Mouse (Mus musculus): ENCODE measurements around the gene Gpr15. TPM values are rescaled to one million over a fixed set of nuclear protein-coding genes. Genes with fewer than 3 reads are reported as not detected.
A peak's percentile ranks its signal among the peaks of the same experiment; 100 is the strongest.

Gpr15 gene
- polyA plus RNA-seq, 1 experiment from 2014 or later: not detected

DNA sequence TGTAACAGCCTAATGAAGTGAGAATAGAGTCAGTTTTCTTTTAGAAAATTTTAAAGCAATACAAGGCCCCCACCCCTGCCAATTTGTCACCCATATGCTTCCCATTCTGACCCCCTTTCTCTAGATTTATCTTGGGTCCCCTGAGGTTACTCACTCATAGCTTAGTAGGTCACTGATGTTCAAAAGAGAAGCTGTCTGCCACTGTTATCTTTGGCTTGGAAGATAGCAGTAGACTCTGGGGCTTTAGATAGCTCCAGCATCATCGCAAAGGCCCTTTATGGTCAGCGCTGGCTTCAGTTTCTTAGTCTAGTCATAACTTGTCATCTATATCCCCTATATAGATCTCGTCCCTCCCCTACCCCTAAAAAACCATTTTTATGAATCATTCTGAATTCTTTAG is 42.2 kb downstream of the Gpr15 start:
- Histone ChIP-seq H3K9ac (replicated peaks) (peak overlapping the region; percentile 51), H3K27ac (ENCODE audit: low read depth) (peak overlapping the region; percentile 55), H3K4me3 (ENCODE audit: low read depth, low read length) (0 out of 2 replicates have a peak overlapping the region, but pooled peaks have one; percentile 92), H3K27me3 (ENCODE audit: insufficient read depth, low read length) (no peaks in the 10 kb centered on the region), H3K36me3 (replicated peaks; ENCODE audit: insufficient read depth, low read length) (peaks cover 75% of the 10 kb centered on the region), H3K4me2 (ENCODE audit: low read depth, low read length) (peak overlapping the region; percentile 77), H3K4me1 (ENCODE audit: insufficient read depth) (peaks cover 8% of the 10 kb centered on the region; the same call in 1 of the 2 replicates), H3K9me3 (ENCODE audit: low read length) (no peaks in the 10 kb centered on the region)
- ATAC-seq (no peak), DNase-seq (no peak)
- TF ChIP-seq EP300 (IDR thresholded peaks at IDR 0.05; ENCODE audit: low read depth) (peak; percentile 68; the same call in 1 of the 2 replicates), CTCF (IDR thresholded peaks at IDR 0.05; ENCODE audit: low read depth) (no peak)
- WGBS (ENCODE audit: insufficient replicate concordance): 62% methylated on average over 3 of the region's 3 CpGs

- Histone ChIP-seq H3K4me1 (ENCODE audit: insufficient read depth) (peaks cover 8% of the 10 kb centered on the region; the same call in 1 of the 2 replicates), H3K27me3 (ENCODE audit: insufficient read depth, low read length) (no peaks in the 10 kb centered on the region), H3K27ac (ENCODE audit: low read depth) (peak overlapping the region; percentile 55; the same call in 1 of the 2 replicates), H3K9me3 (ENCODE audit: low read length) (no peaks in the 10 kb centered on the region), H3K9ac (replicated peaks) (peak overlapping the region; percentile 51), H3K36me3 (replicated peaks; ENCODE audit: insufficient read depth, low read length) (peaks cover 70% of the 10 kb centered on the region), H3K4me2 (ENCODE audit: low read depth, low read length) (peak overlapping the region; percentile 77), H3K4me3 (ENCODE audit: low read depth, low read length) (peak overlapping the region; percentile 92)
- TF ChIP-seq CTCF (IDR thresholded peaks at IDR 0.05; ENCODE audit: low read depth): no peak
- TF ChIP-seq EP300 (IDR thresholded peaks at IDR 0.05; ENCODE audit: low read depth): no peak
- DNase-seq (no peak), ATAC-seq (no peak)
- 71% methylated on average over 7 of the region's 7 CpGs for WGBS (ENCODE audit: insufficient replicate concordance)
Observed at GRCm38 (mm10) chr16:58676156-58676555, 42.7 kb downstream of the Gpr15 start.

DNA sequence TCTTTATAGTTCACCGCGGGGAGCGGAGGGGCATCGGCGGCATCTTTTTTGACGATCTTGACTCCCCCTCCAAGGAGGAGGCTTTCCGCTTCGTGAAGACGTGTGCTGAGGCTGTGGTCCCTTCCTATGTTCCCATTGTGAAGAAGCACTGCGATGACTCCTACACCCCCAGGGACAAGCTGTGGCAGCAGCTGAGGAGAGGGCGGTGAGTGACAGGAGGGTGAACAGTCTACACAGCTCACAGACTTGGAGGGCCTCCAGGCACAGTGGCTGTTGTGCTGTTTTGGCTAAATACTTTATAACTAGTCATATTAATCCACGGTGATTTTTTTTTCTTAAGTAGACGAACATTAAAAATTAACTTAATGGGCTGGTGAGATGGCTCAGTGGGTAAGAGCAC is 43.6 kb downstream of the Gpr15 start:
- ATAC-seq (no peak), DNase-seq (no peak)
- WGBS (ENCODE audit: insufficient replicate concordance): 93% methylated on average over 13 of the region's 13 CpGs
- TF ChIP-seq EP300 (IDR thresholded peaks at IDR 0.05; ENCODE audit: low read depth) (no peak), CTCF (IDR thresholded peaks at IDR 0.05; ENCODE audit: low read depth) (no peak)
- peak overlapping the region; percentile 77 for H3K4me2 ChIP-seq (ENCODE audit: low read depth, low read length)
- H3K9ac ChIP-seq (replicated peaks): 0 out of 2 replicates have a peak overlapping the region, but pooled peaks have one; percentile 34
- peaks cover 8% of the 10 kb centered on the region; the same call in 1 of the 2 replicates for H3K4me1 ChIP-seq (ENCODE audit: insufficient read depth)
- peak overlapping the region; percentile 92 for H3K4me3 ChIP-seq (ENCODE audit: low read depth, low read length)
- H3K27me3 ChIP-seq (ENCODE audit: insufficient read depth, low read length): no peaks in the 10 kb centered on the region
- no peaks in the 10 kb centered on the region for H3K9me3 ChIP-seq (ENCODE audit: low read length)
- no peak overlapping the region for H3K27ac ChIP-seq (ENCODE audit: low read depth)
- H3K36me3 ChIP-seq (replicated peaks; ENCODE audit: insufficient read depth, low read length): peaks cover 62% of the 10 kb centered on the region

DNA sequence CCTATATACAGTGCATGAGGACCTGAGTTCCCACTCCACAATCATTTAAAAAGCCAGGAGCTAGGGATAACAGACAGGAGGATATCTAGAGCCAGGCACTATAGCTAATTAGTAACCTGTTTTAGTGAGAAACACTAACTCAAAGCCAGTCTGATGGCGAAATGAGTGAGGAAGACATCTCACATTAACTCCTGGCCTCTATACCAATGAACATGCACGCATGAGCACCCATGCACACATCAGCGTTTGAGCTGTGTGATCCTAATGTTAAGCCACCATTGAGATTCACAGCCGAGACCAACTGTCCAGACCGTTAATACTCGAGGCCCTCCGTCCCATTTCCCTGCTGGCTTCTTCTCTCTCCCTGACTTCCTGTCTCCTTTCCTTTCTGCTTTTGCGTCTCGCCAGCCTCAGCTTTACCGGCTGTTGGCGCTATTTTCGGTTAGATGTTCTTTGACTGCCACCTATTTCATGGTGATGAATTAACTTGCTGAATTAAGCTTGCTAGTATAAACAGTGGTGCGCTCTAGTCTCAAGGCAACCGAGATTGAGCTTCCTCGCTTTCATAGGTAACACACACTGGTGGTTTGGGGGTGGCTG is 45.0 kb downstream of the Gpr15 start:
- DNase-seq: no peak
- Histone ChIP-seq H3K9ac (replicated peaks) (peak overlapping the region; percentile 96), H3K27me3 (ENCODE audit: insufficient read depth, low read length) (no peaks in the 10 kb centered on the region), H3K4me1 (ENCODE audit: insufficient read depth) (peaks cover 11% of the 10 kb centered on the region), H3K4me3 (ENCODE audit: low read depth, low read length) (peak overlapping the region; percentile 92), H3K27ac (ENCODE audit: low read depth) (0 out of 2 replicates have a peak overlapping the region, but pooled peaks have one; percentile 26), H3K9me3 (ENCODE audit: low read length) (no peaks in the 10 kb centered on the region), H3K4me2 (ENCODE audit: low read depth, low read length) (peak overlapping the region; percentile 77), H3K36me3 (replicated peaks; ENCODE audit: insufficient read depth, low read length) (peaks cover 62% of the 10 kb centered on the region)
- ATAC-seq: no peak
- TF ChIP-seq EP300 (IDR thresholded peaks at IDR 0.05; ENCODE audit: low read depth) (no peak), CTCF (IDR thresholded peaks at IDR 0.05; ENCODE audit: low read depth) (no peak)
- WGBS (ENCODE audit: insufficient replicate concordance): 85% methylated on average over 15 of the region's 15 CpGs

- Histone ChIP-seq H3K27ac (ENCODE audit: low read depth) (peak overlapping the region; percentile 98), H3K9me3 (ENCODE audit: low read length) (no peaks in the 10 kb centered on the region), H3K27me3 (ENCODE audit: insufficient read depth, low read length) (no peaks in the 10 kb centered on the region), H3K36me3 (replicated peaks; ENCODE audit: insufficient read depth, low read length) (peaks cover 48% of the 10 kb centered on the region), H3K4me2 (ENCODE audit: low read depth, low read length) (peak overlapping the region; percentile 77), H3K4me1 (ENCODE audit: insufficient read depth) (peaks cover 17% of the 10 kb centered on the region), H3K4me3 (ENCODE audit: low read depth, low read length) (peak overlapping the region; percentile 92), H3K9ac (replicated peaks) (peak overlapping the region; percentile 96)
- DNase-seq (no peak), ATAC-seq (no peak)
- TF ChIP-seq CTCF (IDR thresholded peaks at IDR 0.05; ENCODE audit: low read depth): no peak
- TF ChIP-seq EP300 (IDR thresholded peaks at IDR 0.05; ENCODE audit: low read depth): no peak
- WGBS (ENCODE audit: insufficient replicate concordance): 62% methylated on average over 13 of the region's 13 CpGs
Observed at GRCm38 (mm10) chr16:58672396-58672795, 46.5 kb downstream of the Gpr15 start.

GRCm38 (mm10) chr16:58671212-58671985 is 47.5 kb downstream of the Gpr15 start:
- Histone ChIP-seq H3K4me3 (ENCODE audit: low read depth, low read length) (peak overlapping the region; percentile 92), H3K27me3 (ENCODE audit: insufficient read depth, low read length) (no peaks in the 10 kb centered on the region), H3K9me3 (ENCODE audit: low read length) (no peaks in the 10 kb centered on the region), H3K4me2 (ENCODE audit: low read depth, low read length) (peak overlapping the region; percentile 77), H3K36me3 (replicated peaks; ENCODE audit: insufficient read depth, low read length) (peaks cover 39% of the 10 kb centered on the region), H3K4me1 (ENCODE audit: insufficient read depth) (peaks cover 18% of the 10 kb centered on the region), H3K9ac (replicated peaks) (peak overlapping the region; percentile 96), H3K27ac (ENCODE audit: low read depth) (peak overlapping the region; percentile 98)
- no peak for TF ChIP-seq EP300 (IDR thresholded peaks at IDR 0.05; ENCODE audit: low read depth)
- TF ChIP-seq CTCF (IDR thresholded peaks at IDR 0.05; ENCODE audit: low read depth): no peak
- no peak for ATAC-seq
- WGBS (ENCODE audit: insufficient replicate concordance): 34% methylated on average over 8 of the region's 8 CpGs
- DNase-seq: no peak

Data from liver, postnatal 0 days (tissue).